Mouse (Mus musculus) kidney, adult 2 months (tissue): ENCODE measurements around the gene Ankrd54.

Source experiments
- CTCF ChIP-seq: fragments of 200-500 bp; conservative IDR thresholded peaks from 2 replicates; pipeline ENCODE4 v1.5.1; 2011; ENCODE audit warnings: low read depth, mild to moderate bottlenecking, control low read depth, low read length, moderate library complexity, mixed read lengths; ENCODE audit not compliant: insufficient read depth, insufficient read length
- POLR2A ChIP-seq: fragments of 200-500 bp; IDR thresholded peaks from one replicate; pipeline ENCODE4 v1.6.1; 2011; ENCODE audit warnings: low read depth, low read length, control low read depth

GRCm38 (mm10) chr15:79013382-79013781, 49.3 kb downstream of the Ankrd54 start:
- no peak for TF ChIP-seq POLR2A
- no peak for TF ChIP-seq CTCF
